Comparison of ENCODE assay signal across 8 mouse cellular contexts in the genomic region with DNA sequence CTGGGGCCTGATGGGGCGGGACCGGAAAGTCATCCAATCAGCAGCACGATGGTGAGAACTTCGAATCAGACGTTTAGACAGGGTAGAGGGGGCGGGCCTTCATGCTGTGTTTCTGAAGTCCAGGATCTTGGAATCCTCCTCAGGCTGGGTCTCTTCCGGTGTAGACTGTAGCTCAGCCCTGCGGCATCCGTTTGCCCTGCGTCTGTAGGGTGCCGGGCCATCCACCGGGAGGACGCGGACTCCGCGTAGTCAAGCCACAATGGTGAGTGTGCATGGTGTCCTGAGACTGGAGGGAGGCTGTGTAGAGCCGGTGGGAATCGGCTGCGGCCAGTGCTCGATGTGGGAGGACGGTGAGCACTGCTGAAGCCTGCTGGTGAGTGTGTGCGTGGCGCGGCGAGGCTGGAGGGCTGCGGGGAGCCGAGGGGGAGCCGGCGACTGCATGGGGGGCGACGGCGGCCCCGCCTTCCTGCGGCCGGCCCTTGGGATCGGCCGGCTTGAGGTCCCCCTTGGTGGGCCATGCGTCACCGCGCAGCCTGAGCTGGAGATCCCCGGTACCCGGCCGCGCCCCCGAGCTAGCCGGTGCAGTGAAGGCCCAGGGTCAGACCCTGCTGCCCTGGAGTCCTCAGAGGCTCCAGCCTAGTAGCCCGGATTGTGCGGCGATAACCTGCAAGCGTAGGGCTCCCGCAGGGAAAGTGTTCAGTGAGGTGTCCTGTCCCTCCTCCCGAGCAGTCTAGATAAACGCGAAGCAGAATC. TPM values are rescaled to one million over a fixed set of nuclear protein-coding genes. Genes with fewer than 3 reads are reported as not detected.
DNase-seq lines count a peak whose midpoint lies in the region; ATAC-seq and TF ChIP-seq lines count a peak whose summit lies in the region.

TSS of gene D3Ertd254e (plus strand) at position 84 of the 753 bp plus-strand sequence.

- H3K4me3 ChIP-seq in E14TG2a.4 (replicated peaks; ENCODE audit: low read length): peak within 1 kb of the TSS; percentile 95
- H3K4me3 ChIP-seq in forebrain, embryonic 13.5 days: peak within 1 kb of the TSS; percentile 71
- H3K4me3 ChIP-seq in neural tube, embryonic 15.5 days (replicated peaks): peak within 1 kb of the TSS; percentile 90

- H3K4me2 ChIP-seq in forebrain, embryonic 13.5 days: peak within 1 kb of the TSS; percentile 78
- H3K4me2 ChIP-seq in neural tube, embryonic 15.5 days: peak within 1 kb of the TSS; percentile 68

- H3K36me3 ChIP-seq in E14TG2a.4 (ENCODE audit: insufficient read depth, low read length): no peaks in the 10 kb centered on the region
- no peaks in the 10 kb centered on the region for H3K36me3 ChIP-seq in forebrain, embryonic 13.5 days (ENCODE audit: poor library complexity, severe bottlenecking)
- no peaks in the 10 kb centered on the region for H3K36me3 ChIP-seq in neural tube, embryonic 15.5 days

- H3K9me3 ChIP-seq in E14TG2a.4 (ENCODE audit: low read length): no peaks in the 10 kb centered on the region
- H3K9me3 ChIP-seq in forebrain, embryonic 13.5 days (replicated peaks): no peaks in the 10 kb centered on the region
- H3K9me3 ChIP-seq in neural tube, embryonic 15.5 days (replicated peaks): no peaks in the 10 kb centered on the region

- ATAC-seq in forebrain, embryonic 13.5 days: peak; percentile 100
- peak; percentile 100 for ATAC-seq in neural tube, embryonic 15.5 days (ENCODE audit: low FRiP score)

- intact Hi-C loops in heart, postnatal 14 days (cut with DNase I): no loop called here

- H3K9ac ChIP-seq in forebrain, embryonic 13.5 days: peak within 1 kb of the TSS; percentile 98
- peak within 1 kb of the TSS; percentile 98 for H3K9ac ChIP-seq in neural tube, embryonic 15.5 days (replicated peaks)

- no peaks in the 10 kb centered on the region for H3K27me3 ChIP-seq in E14TG2a.4 (ENCODE audit: insufficient read depth, low read length)
- no peaks in the 10 kb centered on the region for H3K27me3 ChIP-seq in forebrain, embryonic 13.5 days
- no peaks in the 10 kb centered on the region for H3K27me3 ChIP-seq in neural tube, embryonic 15.5 days (replicated peaks)

- no peak for TF ChIP-seq CTCF in E14TG2a.4 (conservative IDR thresholded peaks at IDR 0.05; ENCODE audit: low read length)

- WGBS in forebrain, embryonic 13.5 days: under 1% methylated on average over 54 of the region's 54 CpGs
- WGBS in neural tube, embryonic 15.5 days: under 1% methylated on average over 50 of the region's 54 CpGs

- H3K27ac ChIP-seq in forebrain, embryonic 13.5 days: peak within 1 kb of the TSS; percentile 75
- peak within 1 kb of the TSS; percentile 93 for H3K27ac ChIP-seq in neural tube, embryonic 15.5 days (replicated peaks)

- peak; percentile 84 for DNase-seq in c-Kit-positive CD71-positive TER-119-positive erythroid progenitor cells, embryonic 14.5 days (ENCODE audit: low spot score)
- peak; percentile 84 to 87 for DNase-seq in heart, postnatal 14 days
- DNase-seq in layer of hippocampus, adult 11-12 months (ENCODE audit: low spot score): peak; percentile 93
- peak; percentile 92 to 94 for DNase-seq in lung, adult 18-20 months
- DNase-seq in testis, postnatal 14 days (ENCODE audit: low spot score): peak; percentile 90

- peaks cover 37% of the 10 kb centered on the region for H3K4me1 ChIP-seq in E14TG2a.4 (replicated peaks; ENCODE audit: low read depth, low read length)
- H3K4me1 ChIP-seq in forebrain, embryonic 13.5 days: peaks cover 26% of the 10 kb centered on the region
- peaks cover 31% of the 10 kb centered on the region for H3K4me1 ChIP-seq in neural tube, embryonic 15.5 days

RNA-seq across cellular contexts. Expression of gene D3Ertd254e, which starts in this region (rescaled TPM):
- 10.6 and 12.3 TPM in 2 replicates for polyA plus RNA-seq in forebrain, embryonic 13.5 days (2015; fragmentation: Nextera tagmentation; extraction: Ambion mirVana)
- 1 to 10 TPM; 4.3 to 4.4 TPM for total RNA-seq in heart, postnatal 14 days (2021)
- 14.8 and 18.1 TPM in 2 replicates for polyA plus RNA-seq in neural tube, embryonic 15.5 days (2015; fragmentation: Nextera tagmentation; extraction: Ambion mirVana)

Comparison
In these comparisons a context has a peak if more than half of its experiments do, and no peak if none do; other contexts are left out.
1. Peak in every context shown above with its lines: DNase-seq, ATAC-seq, H3K4me3 ChIP-seq and H3K27ac ChIP-seq.